Mouse (Mus musculus): ENCODE measurements at regions not wholly inside any gene's neighbourhood (a gene's known extent, or its start where the extent isn't known, plus 50 kb on each side); places are given as distances from the start of the nearest gene placed in this dataset.

- Histone ChIP-seq H3K27me3 (ENCODE audit: control insufficient read depth, insufficient read depth, low read length) (no peaks in the 10 kb centered on the region), H3K4me1 (ENCODE audit: control insufficient read depth, insufficient read depth, insufficient read length) (no peaks in the 10 kb centered on the region; the same call in 1 of the 2 replicates), H3K4me3 (ENCODE audit: extremely low read depth, insufficient read depth, insufficient read length) (no peak overlapping the region), H3K27ac (ENCODE audit: insufficient read depth, low read length) (no peak overlapping the region), H3K36me3 (ENCODE audit: control insufficient read depth, insufficient read depth, low read length) (no peaks in the 10 kb centered on the region)
- 84% methylated on average over 2 of the region's 2 CpGs for WGBS
- no peak for TF ChIP-seq POLR2A (IDR thresholded peaks at IDR 0.05; ENCODE audit: low read depth, low read length)
- no peak for TF ChIP-seq CTCF (IDR thresholded peaks at IDR 0.05; ENCODE audit: extremely low read depth, insufficient read depth, insufficient read length, insufficient replicate concordance)
- no peak for DNase-seq (ENCODE audit: low read depth in 1 of 2, low spot score in 2 of 2)
Observed at GRCm38 (mm10) chr12:119084814-119085213, 118.6 kb upstream of the Abcb5 start.

GRCm38 (mm10) chr12:119082781-119083180 lies 116.6 kb upstream of the Abcb5 start:
- no peaks in the 10 kb centered on the region for H3K27me3 ChIP-seq (ENCODE audit: control insufficient read depth, insufficient read depth, low read length)
- H3K27ac ChIP-seq (ENCODE audit: insufficient read depth, low read length) = no peak overlapping the region
- no peak overlapping the region for H3K4me3 ChIP-seq (ENCODE audit: extremely low read depth, insufficient read depth, insufficient read length)
- H3K4me1 ChIP-seq (ENCODE audit: control insufficient read depth, insufficient read depth, insufficient read length) = no peaks in the 10 kb centered on the region
- DNase-seq (ENCODE audit: low read depth in 1 of 2, low spot score in 2 of 2) = no peak
- H3K36me3 ChIP-seq (ENCODE audit: control insufficient read depth, insufficient read depth, low read length) = no peaks in the 10 kb centered on the region
- TF ChIP-seq CTCF (IDR thresholded peaks at IDR 0.05; ENCODE audit: extremely low read depth, insufficient read depth, insufficient read length, insufficient replicate concordance) (no peak), POLR2A (IDR thresholded peaks at IDR 0.05; ENCODE audit: low read depth, low read length) (no peak)

- H3K36me3 ChIP-seq (ENCODE audit: control insufficient read depth, insufficient read depth, low read length) = no peaks in the 10 kb centered on the region
- H3K27me3 ChIP-seq (ENCODE audit: control insufficient read depth, insufficient read depth, low read length) = no peaks in the 10 kb centered on the region
- H3K4me3 ChIP-seq (ENCODE audit: extremely low read depth, insufficient read depth, insufficient read length) = no peak overlapping the region
- 79% methylated on average over 1 of the region's 1 CpGs for WGBS
- no peak for DNase-seq (ENCODE audit: low read depth in 1 of 2, low spot score in 2 of 2)
- no peak overlapping the region for H3K27ac ChIP-seq (ENCODE audit: insufficient read depth, low read length)
- TF ChIP-seq POLR2A (IDR thresholded peaks at IDR 0.05; ENCODE audit: low read depth, low read length) = no peak
- no peak for TF ChIP-seq CTCF (IDR thresholded peaks at IDR 0.05; ENCODE audit: extremely low read depth, insufficient read depth, insufficient read length, insufficient replicate concordance)
- H3K4me1 ChIP-seq (ENCODE audit: control insufficient read depth, insufficient read depth, insufficient read length) = no peaks in the 10 kb centered on the region
Observed at GRCm38 (mm10) chr12:119075825-119076224, 109.6 kb upstream of the Abcb5 start.

- no peak for TF ChIP-seq CTCF (IDR thresholded peaks at IDR 0.05; ENCODE audit: extremely low read depth, insufficient read depth, insufficient read length, insufficient replicate concordance)
- TF ChIP-seq POLR2A (IDR thresholded peaks at IDR 0.05; ENCODE audit: low read depth, low read length) = no peak
- no peaks in the 10 kb centered on the region for H3K4me1 ChIP-seq (ENCODE audit: control insufficient read depth, insufficient read depth, insufficient read length)
- no peak overlapping the region for H3K4me3 ChIP-seq (ENCODE audit: extremely low read depth, insufficient read depth, insufficient read length)
- H3K27me3 ChIP-seq (ENCODE audit: control insufficient read depth, insufficient read depth, low read length) = no peaks in the 10 kb centered on the region
- H3K27ac ChIP-seq (ENCODE audit: insufficient read depth, low read length) = no peak overlapping the region
- WGBS = 92% methylated on average over 2 of the region's 2 CpGs
- H3K36me3 ChIP-seq (ENCODE audit: control insufficient read depth, insufficient read depth, low read length) = no peaks in the 10 kb centered on the region
- DNase-seq (ENCODE audit: low read depth in 1 of 2, low spot score in 2 of 2) = no peak
Observed at GRCm38 (mm10) chr12:119074742-119075478, 108.7 kb upstream of the Abcb5 start.

GRCm38 (mm10) chr12:119074147-119074546 lies 107.9 kb upstream of the Abcb5 start:
- Histone ChIP-seq H3K4me3 (ENCODE audit: extremely low read depth, insufficient read depth, insufficient read length) (no peak overlapping the region), H3K36me3 (ENCODE audit: control insufficient read depth, insufficient read depth, low read length) (no peaks in the 10 kb centered on the region), H3K27ac (ENCODE audit: insufficient read depth, low read length) (no peak overlapping the region), H3K4me1 (ENCODE audit: control insufficient read depth, insufficient read depth, insufficient read length) (no peaks in the 10 kb centered on the region), H3K27me3 (ENCODE audit: control insufficient read depth, insufficient read depth, low read length) (no peaks in the 10 kb centered on the region)
- no peak for TF ChIP-seq CTCF (IDR thresholded peaks at IDR 0.05; ENCODE audit: extremely low read depth, insufficient read depth, insufficient read length, insufficient replicate concordance)
- TF ChIP-seq POLR2A (IDR thresholded peaks at IDR 0.05; ENCODE audit: low read depth, low read length) = no peak
- DNase-seq (ENCODE audit: low read depth in 1 of 2, low spot score in 2 of 2) = no peak

GRCm38 (mm10) chr12:119070963-119071362 lies 104.7 kb upstream of the Abcb5 start:
- Histone ChIP-seq H3K27ac (ENCODE audit: insufficient read depth, low read length) (no peak overlapping the region), H3K4me1 (ENCODE audit: control insufficient read depth, insufficient read depth, insufficient read length) (no peaks in the 10 kb centered on the region), H3K4me3 (ENCODE audit: extremely low read depth, insufficient read depth, insufficient read length) (no peak overlapping the region), H3K36me3 (ENCODE audit: control insufficient read depth, insufficient read depth, low read length) (no peaks in the 10 kb centered on the region), H3K27me3 (ENCODE audit: control insufficient read depth, insufficient read depth, low read length) (no peaks in the 10 kb centered on the region)
- 84% methylated on average over 1 of the region's 1 CpGs for WGBS
- no peak for DNase-seq (ENCODE audit: low read depth in 1 of 2, low spot score in 2 of 2)
- no peak for TF ChIP-seq POLR2A (IDR thresholded peaks at IDR 0.05; ENCODE audit: low read depth, low read length)
- TF ChIP-seq CTCF (IDR thresholded peaks at IDR 0.05; ENCODE audit: extremely low read depth, insufficient read depth, insufficient read length, insufficient replicate concordance) = no peak

- Histone ChIP-seq H3K27ac (ENCODE audit: insufficient read depth, low read length) (no peak overlapping the region), H3K4me1 (ENCODE audit: control insufficient read depth, insufficient read depth, insufficient read length) (no peaks in the 10 kb centered on the region), H3K4me3 (ENCODE audit: extremely low read depth, insufficient read depth, insufficient read length) (no peak overlapping the region), H3K27me3 (ENCODE audit: control insufficient read depth, insufficient read depth, low read length) (no peaks in the 10 kb centered on the region), H3K36me3 (ENCODE audit: control insufficient read depth, insufficient read depth, low read length) (no peaks in the 10 kb centered on the region)
- WGBS = 14% methylated on average over 1 of the region's 1 CpGs
- no peak for TF ChIP-seq POLR2A (IDR thresholded peaks at IDR 0.05; ENCODE audit: low read depth, low read length)
- TF ChIP-seq CTCF (IDR thresholded peaks at IDR 0.05; ENCODE audit: extremely low read depth, insufficient read depth, insufficient read length, insufficient replicate concordance) = no peak
- DNase-seq (ENCODE audit: low read depth in 1 of 2, low spot score in 2 of 2) = no peak
Observed at GRCm38 (mm10) chr12:119070446-119070845, 104.2 kb upstream of the Abcb5 start.
